Mouse (Mus musculus): ENCODE results near the gene Gnaq.

DNA sequence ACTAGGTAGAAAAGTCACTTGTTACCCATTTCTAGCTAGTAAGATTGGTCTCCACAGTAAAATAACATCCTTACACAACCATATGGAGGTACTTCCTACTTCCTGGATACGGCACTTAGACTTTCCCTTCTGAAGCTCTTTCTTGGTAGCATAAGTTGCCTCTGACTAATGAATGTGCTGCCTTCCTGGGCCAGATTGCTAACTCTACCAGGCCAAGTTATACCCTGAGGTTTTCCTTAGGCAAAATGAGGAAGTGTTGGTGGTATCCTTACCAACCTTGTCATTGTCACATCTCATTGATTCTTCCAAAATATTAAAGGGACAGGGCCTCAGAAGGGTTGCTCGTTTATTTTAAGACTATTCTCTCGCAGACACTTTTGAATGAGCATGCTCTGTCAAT, 22.0 kb upstream of the Gnaq start:
- no peak for TF ChIP-seq CTCF (IDR thresholded peaks at IDR 0.05; ENCODE audit: borderline replicate concordance, insufficient read depth, low read length)
- no peak for TF ChIP-seq POLR2A (IDR thresholded peaks at IDR 0.05; ENCODE audit: low read depth, low read length)

Data from embryonic fibroblast, embryonic 13.5 days (primary cell).